Mouse (Mus musculus) forebrain, embryonic 16.5 days (tissue): Measurements from ENCODE around the gene Sarnp. TPM values are rescaled to one million over a fixed set of nuclear protein-coding genes. Genes with fewer than 3 reads are reported as not detected.

Experiments used
- ATAC-seq: fragments of 200-750 bp; cut with Nextera tagmentation; 2 replicates; pipeline ENCODE4 v1.8.0; 2017; ENCODE audit warnings: mild to moderate bottlenecking, moderate library complexity
- H3K27ac ChIP-seq: fragments of 300-500 bp; sonication (generic); 2 replicates; pipeline ENCODE4 v1.5.1; 2014; ENCODE audit warnings: low read length, control low read depth
- H3K27me3 ChIP-seq: fragments of 300-500 bp; sonication (generic); replicated peaks from 2 replicates; pipeline ENCODE4 v1.6.1; 2014; ENCODE audit warnings: low read length; ENCODE audit not compliant: control insufficient read depth, insufficient read depth
- H3K36me3 ChIP-seq: fragments of 300-500 bp; sonication (generic); 2 replicates; pipeline ENCODE4 v1.6.1; 2014; ENCODE audit not compliant: control insufficient read depth, insufficient read depth
- H3K4me1 ChIP-seq: fragments of 300-500 bp; sonication (generic); replicated peaks from 2 replicates; pipeline ENCODE4 v1.6.1; 2014; ENCODE audit warnings: low read length; ENCODE audit not compliant: control insufficient read depth, insufficient read depth
- H3K4me2 ChIP-seq: fragments of 300-500 bp; sonication (generic); 2 replicates; pipeline ENCODE4 v1.6.1; 2014; ENCODE audit warnings: mild to moderate bottlenecking, low read length, control low read depth
- H3K4me3 ChIP-seq: fragments of 300-500 bp; sonication (generic); replicated peaks from 2 replicates; pipeline ENCODE4 v1.5.1; 2014; ENCODE audit warnings: mild to moderate bottlenecking, low read length, control low read depth
- H3K9ac ChIP-seq: fragments of 300-500 bp; sonication (generic); replicated peaks from 2 replicates; pipeline ENCODE4 v1.6.1; 2014; ENCODE audit warnings: low read depth, low read length, control low read depth
- H3K9me3 ChIP-seq: fragments of 300-500 bp; sonication (generic); 2 replicates; pipeline ENCODE4 v1.6.1; 2016; ENCODE audit warnings: low read length; ENCODE audit not compliant: control insufficient read depth
- WGBS: fragments of 180-500 bp; shearing (Covaris S2); extraction: QIAGEN DNeasy Blood & Tissue Kit; methylation state at CpG from one replicate; pipeline ENCODE4 v1.1.7; 2014; 5-methylcytosine and 5-hydroxymethylcytosine counted together
- polyA plus RNA-seq: library from polyadenylated mRNA; unstranded; fragments of >200 nt; fragmentation: Nextera tagmentation; extraction: Ambion mirVana; gene quantifications from 2 replicates; pipeline ENCODE4 v1.2.1, GENCODE M21; 2015

The Sarnp gene
- polyA plus RNA-seq, 1 experiment from 2014 or later, result 194 TPM

DNA sequence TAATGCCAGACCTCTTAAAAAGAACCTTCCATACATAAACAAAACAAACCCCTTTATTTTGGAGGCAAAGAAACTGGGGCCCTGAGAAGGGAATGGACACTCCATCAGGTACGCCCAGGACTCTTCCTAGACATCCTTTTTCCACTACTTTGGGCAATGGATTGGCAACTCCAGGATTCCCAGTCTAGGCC, 105.6 kb downstream of the Sarnp start, which contains the start of gene Rdh5:
Gene Rdh5 (minus strand): TSS at position 67 of the 191 bp plus-strand sequence.
- Histone ChIP-seq H3K9ac (peak within 1 kb of the TSS; percentile 71), H3K27me3 (no peaks in the 10 kb centered on the region), H3K4me1 (peaks cover 22% of the 10 kb centered on the region), H3K4me3 (peak within 1 kb of the TSS; percentile 60), H3K4me2 (peak within 1 kb of the TSS; percentile 81), H3K27ac (peak within 1 kb of the TSS; percentile 89), H3K36me3 (no peaks in the 10 kb centered on the region), H3K9me3 (no peaks in the 10 kb centered on the region)
- ATAC-seq, result no peak
- WGBS, result 4% methylated on average over 1 of the region's 1 CpGs

DNA sequence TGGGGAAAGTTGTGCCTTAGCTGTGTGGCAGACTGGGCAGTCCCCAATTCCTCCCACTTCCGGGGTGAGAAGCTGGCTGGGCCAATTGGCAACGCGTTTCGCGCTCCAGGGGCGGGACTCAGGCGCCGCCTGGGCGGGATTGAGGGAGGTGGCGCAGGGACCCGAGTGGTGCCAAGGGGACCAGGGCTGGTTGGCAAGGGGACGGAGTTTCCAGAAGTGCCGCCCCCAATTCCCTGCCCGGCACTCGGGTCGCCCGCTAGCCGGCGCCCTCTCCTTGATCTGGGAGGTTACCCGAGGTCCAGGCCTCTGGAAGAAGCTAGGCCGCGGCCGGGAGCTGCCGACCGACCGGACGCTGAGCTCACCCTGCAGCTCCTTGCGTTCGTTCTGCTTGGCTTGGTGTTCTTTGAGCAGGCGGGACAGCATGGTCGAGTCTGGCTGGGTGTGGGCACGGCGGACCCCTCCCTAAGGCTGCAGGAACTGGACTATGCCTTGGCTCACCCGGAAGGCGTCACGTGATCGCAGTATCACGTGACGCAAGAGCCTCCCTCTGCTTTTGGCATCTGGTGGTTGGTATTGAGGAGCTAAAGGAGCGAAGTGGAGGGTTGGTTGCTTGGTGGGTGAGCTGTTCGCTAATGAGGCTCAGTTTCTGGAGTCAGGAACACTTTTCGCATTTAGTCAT, 106.0 kb downstream of the Sarnp start:
- Histone ChIP-seq H3K9me3 (no peaks in the 10 kb centered on the region), H3K27ac (peak overlapping the region; percentile 89), H3K4me2 (peak overlapping the region; percentile 81), H3K4me1 (peaks cover 23% of the 10 kb centered on the region), H3K4me3 (peak overlapping the region; percentile 60), H3K36me3 (no peaks in the 10 kb centered on the region), H3K27me3 (no peaks in the 10 kb centered on the region), H3K9ac (peak overlapping the region; percentile 71)
- ATAC-seq, result peak; percentile 98
- under 1% methylated on average over 42 of the region's 42 CpGs for WGBS

GRCm38 (mm10) chr10:128923935-128924334, 106.8 kb downstream of the Sarnp start, which contains the start of gene Bloc1s1:
Bloc1s1 (minus strand) TSS chr10:128924035.
- no peak for ATAC-seq
- H3K27ac ChIP-seq, result peak within 1 kb of the TSS; percentile 89
- peaks cover 4% of the 10 kb centered on the region; the same call in 1 of the 2 replicates for H3K27me3 ChIP-seq
- peak within 1 kb of the TSS; percentile 81 for H3K4me2 ChIP-seq
- peak within 1 kb of the TSS; percentile 60 for H3K4me3 ChIP-seq
- peak within 1 kb of the TSS; percentile 71 for H3K9ac ChIP-seq
- 64% methylated on average over 9 of the region's 9 CpGs for WGBS
- no peaks in the 10 kb centered on the region for H3K36me3 ChIP-seq
- H3K4me1 ChIP-seq, result peaks cover 28% of the 10 kb centered on the region
- no peaks in the 10 kb centered on the region for H3K9me3 ChIP-seq

Other genes starting within 250 kb of the Sarnp start
- 0.46 and 0.62 TPM in 2 replicates for gene Erbb3, start 227.7 kb upstream of the Sarnp start, polyA plus RNA-seq
- gene Rps26, start 190.6 kb upstream of the Sarnp start, polyA plus RNA-seq, result 358 and 398 TPM in 2 replicates
- 9.0 and 15.6 TPM in 2 replicates for gene Ikzf4, start 171.3 kb upstream of the Sarnp start, polyA plus RNA-seq
- 11.2 and 12.7 TPM in 2 replicates for gene Suox, start 143.3 kb upstream of the Sarnp start, polyA plus RNA-seq
- 128 and 131 TPM in 2 replicates for gene Rab5b, start 121.1 kb upstream of the Sarnp start, polyA plus RNA-seq
- 0.14 and 0.25 TPM in 2 replicates for gene Pmel, start 113.1 kb upstream of the Sarnp start, polyA plus RNA-seq
- gene Cdk2, start 112.3 kb upstream of the Sarnp start, polyA plus RNA-seq, result 29.7 and 37.8 TPM in 2 replicates
- 4.6 and 5.1 TPM in 2 replicates for gene Dgka, start 72.5 kb upstream of the Sarnp start, polyA plus RNA-seq
- gene Pym1, start 69.4 kb upstream of the Sarnp start, polyA plus RNA-seq, result 37.9 and 43.6 TPM in 2 replicates
- gene Mmp19, start 26.4 kb upstream of the Sarnp start, polyA plus RNA-seq, result 0.54 and 0.73 TPM in 2 replicates
- gene Dnajc14, start 13.3 kb upstream of the Sarnp start, polyA plus RNA-seq, result 67.2 and 68.2 TPM in 2 replicates
- gene Tmem198b, start 13.0 kb upstream of the Sarnp start, polyA plus RNA-seq, result 10.7 and 13.7 TPM in 2 replicates
- 20.9 and 22.5 TPM in 2 replicates for gene Ormdl2, start 4.3 kb downstream of the Sarnp start, polyA plus RNA-seq
- 5.6 and 7.0 TPM in 2 replicates for gene Gdf11, start 74.4 kb downstream of the Sarnp start, polyA plus RNA-seq
- gene Cd63, start 83.7 kb downstream of the Sarnp start, polyA plus RNA-seq, result 119 and 137 TPM in 2 replicates
- gene Rdh5, start 105.6 kb downstream of the Sarnp start, polyA plus RNA-seq, result 8.6 and 12.3 TPM in 2 replicates
- gene Bloc1s1, start 106.7 kb downstream of the Sarnp start, polyA plus RNA-seq, result 203 and 221 TPM in 2 replicates
- gene Itga7, start 116.5 kb downstream of the Sarnp start, polyA plus RNA-seq, result 3.1 and 3.4 TPM in 2 replicates
- not detected in 2 replicates for gene Mettl7b, start 143.7 kb downstream of the Sarnp start, polyA plus RNA-seq
- not detected in 2 replicates for gene Olfr9, start 172.1 kb downstream of the Sarnp start, polyA plus RNA-seq
- gene Olfr763, start 193.5 kb downstream of the Sarnp start, polyA plus RNA-seq, result not detected in 2 replicates
- not detected in 2 replicates for gene Olfr764-ps1, start 222.6 kb downstream of the Sarnp start, polyA plus RNA-seq
- not detected in 2 replicates for gene Olfr765, start 232.7 kb downstream of the Sarnp start, polyA plus RNA-seq